Mouse (Mus musculus): Measurements from ENCODE around the gene Sacs. TPM values are rescaled to one million over a fixed set of nuclear protein-coding genes. Genes with fewer than 3 reads are reported as not detected.

Sacs gene
- total RNA-seq, 2 experiments from 2014 or later = 36.6 to 41.3 TPM

- no peak for DNase-seq (ENCODE audit: low spot score in 2 of 2)
Measured at GRCm38 (mm10) chr14:61235846-61236474, 97.7 kb downstream of the Sacs start.

- DNase-seq (ENCODE audit: low spot score in 2 of 2) = no peak
Measured at GRCm38 (mm10) chr14:61237101-61237654, 98.9 kb downstream of the Sacs start.

GRCm38 (mm10) chr14:61238751-61239150, 100.5 kb downstream of the Sacs start:
- no peak for DNase-seq (ENCODE audit: low spot score in 2 of 2)

- DNase-seq (ENCODE audit: low spot score in 2 of 2) = no peak
Measured at GRCm38 (mm10) chr14:61242611-61243010, 104.4 kb downstream of the Sacs start.

- no peak for DNase-seq (ENCODE audit: low spot score in 2 of 2)
Measured at GRCm38 (mm10) chr14:61246444-61246843, 108.2 kb downstream of the Sacs start.

- DNase-seq (ENCODE audit: low spot score in 2 of 2) = no peak
Measured at GRCm38 (mm10) chr14:61252596-61253388, 114.5 kb downstream of the Sacs start.

- peak in 1 of 2 experiments; percentile 65 for DNase-seq (ENCODE audit: low spot score in 2 of 2)
Measured at GRCm38 (mm10) chr14:61258352-61258751, 120.1 kb downstream of the Sacs start, which contains the start of gene Sgcg. Gene Sgcg, minus strand, starts transcription at chr14:61258490.

GRCm38 (mm10) chr14:61259084-61259483, 120.8 kb downstream of the Sacs start:
- no peak for DNase-seq (ENCODE audit: low spot score in 2 of 2)

- DNase-seq (ENCODE audit: low spot score in 2 of 2) = no peak
Measured at GRCm38 (mm10) chr14:61267908-61268475, 129.7 kb downstream of the Sacs start.

- no peak for DNase-seq (ENCODE audit: low spot score in 2 of 2)
Measured at GRCm38 (mm10) chr14:61274414-61275198, 136.3 kb downstream of the Sacs start.

- DNase-seq (ENCODE audit: low spot score in 2 of 2) = no peak
Measured at GRCm38 (mm10) chr14:61277285-61277684, 139.0 kb downstream of the Sacs start.

GRCm38 (mm10) chr14:61278676-61279300, 140.5 kb downstream of the Sacs start:
- DNase-seq (ENCODE audit: low spot score in 2 of 2) = no peak

GRCm38 (mm10) chr14:61288606-61289286, 150.5 kb downstream of the Sacs start:
- no peak for DNase-seq (ENCODE audit: low spot score in 2 of 2)

Other genes starting within 250 kb of the Sacs start
- 10 to 100 TPM; 11.9 to 16.6 TPM for gene Tnfrsf19, start 92.0 kb upstream of the Sacs start, total RNA-seq (2021)
- gene Sgcg, start 120.0 kb downstream of the Sacs start, total RNA-seq (2021) = 100 to 1,000 TPM; 145 to 161 TPM
- 1 to 10 TPM; 1.1 to 1.4 TPM for gene Arl11, start 171.3 kb downstream of the Sacs start, total RNA-seq (2021)
- gene Ebpl, start 222.0 kb downstream of the Sacs start, total RNA-seq (2021) = 1 to 10 TPM; 4.1 to 4.2 TPM

Data from gastrocnemius, postnatal 4 days (tissue).